Mouse (Mus musculus) heart, postnatal 0 days (tissue): ENCODE measurements around the gene Gjd3.

Experiments
- CTCF ChIP-seq: IDR thresholded peaks from 2 replicates; pipeline ENCODE4 v1.5.1; 2016; ENCODE audit warnings: antibody characterized with exemption, control low read depth, low read depth
- EP300 ChIP-seq: IDR thresholded peaks from 2 replicates; pipeline ENCODE4 v1.6.1; 2016; ENCODE audit warnings: antibody characterized with exemption, low read depth

DNA sequence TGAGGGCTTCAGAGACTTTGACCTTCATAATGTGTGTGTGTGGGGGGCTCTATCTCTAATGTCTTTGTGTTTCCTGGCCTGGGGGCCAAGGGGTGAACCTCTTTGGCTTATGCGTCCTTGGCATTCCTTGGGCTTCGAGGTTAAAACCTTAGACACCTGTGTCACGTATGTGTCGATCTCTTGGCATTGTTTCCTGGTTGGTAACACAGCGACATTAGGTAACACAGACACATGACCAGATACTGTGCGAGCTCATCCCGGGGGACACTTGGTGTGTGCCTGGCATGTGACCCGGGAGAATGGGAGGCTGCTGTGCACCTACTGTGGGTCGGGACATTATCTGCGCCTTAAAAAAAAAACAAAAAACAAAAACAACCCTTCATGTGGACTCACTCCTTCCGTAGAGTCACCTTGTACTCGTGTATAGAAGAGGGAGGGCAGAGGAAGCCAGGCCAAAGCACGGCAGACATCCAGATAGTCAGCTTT, 28.9 kb downstream of the Gjd3 start:
- no peak for TF ChIP-seq CTCF
- no peak for TF ChIP-seq EP300
